Mouse (Mus musculus) liver, embryonic 14.5 days (tissue): ENCODE measurements around the gene Gse1.

Source experiments
- CTCF ChIP-seq: IDR thresholded peaks from 2 replicates; pipeline ENCODE4 v1.5.1; 2016; ENCODE audit warnings: antibody characterized with exemption, low read depth, control low read depth
- EP300 ChIP-seq: IDR thresholded peaks from 2 replicates; pipeline ENCODE4 v1.6.1; 2016; ENCODE audit warnings: antibody characterized with exemption, low read depth

GRCm38 (mm10) chr8:120364093-120364725 lies 136.0 kb downstream of the Gse1 start:
- peak; percentile 88 for TF ChIP-seq CTCF
- TF ChIP-seq EP300, result no peak
